Mouse (Mus musculus): ENCODE measurements around the gene Fgfr2.

Fgfr2 gene

GRCm38 (mm10) chr7:132712044-132712708 lies 411.0 kb downstream of the Fgfr2 start:
- DNase-seq = no peak

GRCm38 (mm10) chr7:132711579-132711978 lies 411.6 kb downstream of the Fgfr2 start:
- no peak for DNase-seq

GRCm38 (mm10) chr7:132705130-132705529 lies 418.0 kb downstream of the Fgfr2 start:
- DNase-seq = no peak

GRCm38 (mm10) chr7:132704310-132704875 lies 418.8 kb downstream of the Fgfr2 start:
- no peak for DNase-seq

GRCm38 (mm10) chr7:132703515-132704309 lies 419.4 kb downstream of the Fgfr2 start:
- DNase-seq = no peak

GRCm38 (mm10) chr7:132702492-132703070 lies 420.6 kb downstream of the Fgfr2 start:
- no peak for DNase-seq

GRCm38 (mm10) chr7:132702024-132702423 lies 421.1 kb downstream of the Fgfr2 start:
- DNase-seq = no peak

- no peak for DNase-seq
Measured at GRCm38 (mm10) chr7:132701412-132701811, 421.7 kb downstream of the Fgfr2 start.

GRCm38 (mm10) chr7:132700107-132700506 lies 423.0 kb downstream of the Fgfr2 start:
- DNase-seq = no peak

- no peak for DNase-seq
Measured at GRCm38 (mm10) chr7:132699639-132700038, 423.5 kb downstream of the Fgfr2 start.

- DNase-seq = no peak
Measured at GRCm38 (mm10) chr7:132699165-132699564, 424.0 kb downstream of the Fgfr2 start.

GRCm38 (mm10) chr7:132698737-132699136 lies 424.4 kb downstream of the Fgfr2 start:
- DNase-seq = no peak

GRCm38 (mm10) chr7:132697258-132697796 lies 425.8 kb downstream of the Fgfr2 start:
- no peak for DNase-seq

- no peak for DNase-seq
Measured at GRCm38 (mm10) chr7:132693561-132693960, 429.6 kb downstream of the Fgfr2 start.

GRCm38 (mm10) chr7:132692719-132693118 lies 430.4 kb downstream of the Fgfr2 start:
- no peak for DNase-seq

- no peak for DNase-seq
Measured at GRCm38 (mm10) chr7:132690716-132691472, 432.3 kb downstream of the Fgfr2 start.

GRCm38 (mm10) chr7:132689722-132690121 lies 433.4 kb downstream of the Fgfr2 start:
- no peak for DNase-seq

GRCm38 (mm10) chr7:132688721-132689120 lies 434.4 kb downstream of the Fgfr2 start:
- no peak for DNase-seq

- DNase-seq = no peak
Measured at GRCm38 (mm10) chr7:132687897-132688296, 435.3 kb downstream of the Fgfr2 start.

GRCm38 (mm10) chr7:132686515-132686914 lies 436.6 kb downstream of the Fgfr2 start:
- DNase-seq = no peak

- no peak for DNase-seq
Measured at GRCm38 (mm10) chr7:132683923-132684322, 439.2 kb downstream of the Fgfr2 start.

- no peak for DNase-seq
Measured at GRCm38 (mm10) chr7:132682901-132683300, 440.2 kb downstream of the Fgfr2 start.

- DNase-seq = no peak
Measured at GRCm38 (mm10) chr7:132682336-132682735, 440.8 kb downstream of the Fgfr2 start.

All from cerebellum, adult 11 months (tissue).